Mouse (Mus musculus): ENCODE measurements around the gene Zup1. TPM values are rescaled to one million over a fixed set of nuclear protein-coding genes. Genes with fewer than 3 reads are reported as not detected.
"Not testable (repeated sequence)": the region's sequence is repeated elsewhere in the genome, so short reads cannot be mapped to it uniquely, and the experiment has no call there.

The Zup1 gene
- total RNA-seq (2021): 1 to 10 TPM; 5.5 to 7.6 TPM

- peak; percentile 70 for DNase-seq (ENCODE audit: low spot score)
- intact Hi-C loops (cut with DNase I): loop anchor here (2.0 kb wide), 1 partner anchor 68 kb away; the partner anchor contains the start of gene Rwdd1
These were observed at the start of gene Zup1 for GRCm38 (mm10) chr10:33950803-33951583. Zup1 (minus strand) TSS chr10:33951269.

GRCm38 (mm10) chr10:33998397-33998796, 47.3 kb upstream of the Zup1 start:
- intact Hi-C loops (cut with DNase I): no loop called here

GRCm38 (mm10) chr10:33996686-33997085, 45.6 kb upstream of the Zup1 start:
- intact Hi-C loops (cut with DNase I): not testable (repeated sequence)

More at GRCm38 (mm10) chr10:33998397-33998796, 47.3 kb upstream of the Zup1 start:
- DNase-seq (ENCODE audit: low spot score): no peak

GRCm38 (mm10) chr10:33986771-33987170, 35.7 kb upstream of the Zup1 start:
- DNase-seq (ENCODE audit: low spot score): no peak
- intact Hi-C loops (cut with DNase I): loop anchor here (5.0 kb wide), 2 partner anchors 106 to 341 kb away; no protein-coding TSS in a partner anchor

More at GRCm38 (mm10) chr10:33996686-33997085, 45.6 kb upstream of the Zup1 start:
- not testable (repeated sequence) for DNase-seq (ENCODE audit: low spot score)

DNA sequence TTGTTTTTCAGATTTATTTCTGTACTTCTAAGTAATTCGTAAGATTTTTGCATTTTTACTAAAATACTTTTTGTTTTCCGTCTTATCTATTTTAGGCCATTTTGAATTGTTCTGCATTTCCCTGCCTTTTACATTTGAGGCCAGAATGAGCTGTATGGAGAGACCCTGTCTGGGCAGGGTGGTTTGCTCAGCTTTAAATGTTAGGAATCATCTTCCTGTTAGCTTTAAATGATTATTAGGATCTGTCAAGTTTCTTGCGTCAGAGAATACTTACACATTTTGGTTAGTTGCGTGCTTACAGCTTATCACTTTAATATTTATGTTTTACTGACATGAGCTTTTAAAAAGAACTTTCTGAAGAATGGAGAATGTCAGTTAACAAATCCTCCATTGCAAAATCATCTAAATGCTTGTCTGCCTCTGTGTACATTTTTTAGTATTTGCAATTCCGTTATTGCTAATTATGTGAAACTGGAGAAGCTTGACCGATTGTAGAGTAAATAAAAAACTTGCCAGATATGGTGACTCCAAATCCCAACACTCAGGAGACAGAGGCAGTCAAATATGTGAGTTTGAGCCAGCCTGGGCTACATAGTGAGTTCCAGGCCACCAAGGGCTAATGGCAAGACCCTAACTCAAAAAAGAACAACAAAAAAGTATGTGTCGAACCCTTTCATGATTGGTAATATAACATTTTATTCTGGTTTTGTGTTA, 23.9 kb upstream of the Zup1 start:
- no peak for DNase-seq (ENCODE audit: low spot score)
- intact Hi-C loops (cut with DNase I): no loop called here

GRCm38 (mm10) chr10:33952509-33952908, 1.4 kb upstream of the Zup1 start:
- intact Hi-C loops (cut with DNase I): no loop called here

DNA sequence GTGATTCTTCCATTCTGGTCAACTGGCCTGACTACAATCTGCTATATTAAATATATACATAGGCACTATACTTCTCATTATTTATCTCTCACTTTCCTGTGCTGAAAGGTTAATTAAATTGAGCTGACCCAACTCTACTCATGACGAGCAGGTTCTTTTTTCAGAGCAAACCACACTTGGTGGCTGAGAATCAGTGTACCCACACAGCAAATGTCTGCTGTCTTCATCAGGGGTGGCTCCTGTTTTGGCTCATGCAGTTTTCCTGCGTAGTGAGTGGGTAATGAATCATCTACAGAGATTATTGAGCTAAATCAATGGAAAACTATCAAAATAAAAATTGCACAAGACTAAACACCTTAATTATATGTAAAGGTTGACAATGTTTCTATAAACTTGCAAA, 4.7 kb downstream of the Zup1 start:
- intact Hi-C loops (cut with DNase I): no loop called here
- no peak for DNase-seq (ENCODE audit: low spot score)

More at GRCm38 (mm10) chr10:33952509-33952908, 1.4 kb upstream of the Zup1 start:
- no peak for DNase-seq (ENCODE audit: low spot score)

GRCm38 (mm10) chr10:33945390-33945789, 5.7 kb downstream of the Zup1 start:
- no peak for DNase-seq (ENCODE audit: low spot score)
- intact Hi-C loops (cut with DNase I): no loop called here

- intact Hi-C loops (cut with DNase I): no loop called here
- no peak for DNase-seq (ENCODE audit: low spot score)
These were observed 10.4 kb downstream of the Zup1 start for GRCm38 (mm10) chr10:33940702-33941101.

DNA sequence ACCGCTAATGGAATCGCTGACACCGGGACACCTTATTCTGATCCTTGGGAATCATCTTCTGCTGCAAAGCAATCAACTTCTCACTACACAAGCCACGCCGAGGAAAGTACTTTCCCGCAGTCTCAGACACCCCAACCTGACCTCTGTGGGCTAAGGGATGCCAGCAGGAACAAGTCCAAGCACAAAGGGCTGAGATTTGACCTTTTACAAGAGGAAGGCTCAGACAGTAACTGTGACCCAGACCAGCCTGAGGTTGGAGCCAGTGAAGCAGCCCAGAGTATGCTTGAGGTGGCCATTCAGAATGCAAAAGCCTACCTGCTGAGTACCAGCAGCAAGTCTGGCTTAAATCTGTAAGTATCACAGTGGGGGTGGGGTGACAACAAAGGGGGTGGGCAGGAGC, 45.6 kb downstream of the Zup1 start:
- intact Hi-C loops (cut with DNase I): no loop called here

DNA sequence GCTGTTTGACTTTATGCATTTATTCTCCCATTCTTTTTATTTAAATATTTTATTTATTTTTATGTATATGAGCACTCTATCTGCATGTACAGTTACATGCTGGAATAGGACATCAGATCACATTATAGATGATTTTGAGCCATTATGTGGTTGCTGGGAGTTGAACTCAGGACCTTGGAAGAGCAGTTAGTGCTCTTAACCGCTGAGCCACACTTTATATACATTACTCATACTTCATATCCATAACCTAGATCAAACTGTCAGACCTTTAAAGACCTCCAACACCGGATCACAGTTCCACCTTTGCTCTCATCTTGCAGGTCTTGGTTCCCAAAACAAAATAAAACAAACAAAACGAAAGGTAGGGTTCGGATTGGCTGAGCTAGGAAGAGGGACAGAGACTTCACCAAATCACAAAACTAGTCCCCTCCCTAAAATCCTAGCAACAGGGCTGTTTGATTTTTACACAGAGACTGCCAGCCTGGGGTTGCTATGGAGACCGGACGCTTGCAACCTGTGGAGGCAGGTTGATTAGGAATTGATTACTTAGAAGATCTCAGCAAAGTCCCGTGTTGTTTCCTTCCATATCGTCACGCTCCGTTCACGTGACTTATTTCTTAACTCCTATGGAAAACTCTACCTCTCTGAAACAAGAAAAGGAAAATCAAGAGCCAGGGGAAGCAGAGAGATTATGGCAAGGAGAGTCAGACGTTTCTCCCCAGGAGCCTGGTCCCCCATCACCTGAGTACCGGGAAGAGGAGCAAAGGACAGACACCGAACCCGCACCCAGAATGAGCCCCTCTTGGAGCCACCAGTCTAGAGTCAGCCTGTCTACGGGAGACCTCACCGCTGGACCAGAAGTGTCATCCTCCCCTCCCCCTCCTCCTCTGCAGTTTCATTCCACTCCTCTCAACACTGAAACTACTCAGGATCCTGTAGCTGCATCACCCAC, 46.3 kb downstream of the Zup1 start, which contains the start of gene Rsph4a:
Rsph4a (plus strand) TSS at position 582 of the 952 bp plus-strand sequence.
- no peak for DNase-seq (ENCODE audit: low spot score)
- intact Hi-C loops (cut with DNase I): no loop called here

More for the DNA sequence above, 45.6 kb downstream of the Zup1 start:
- DNase-seq (ENCODE audit: low spot score): no peak

DNA sequence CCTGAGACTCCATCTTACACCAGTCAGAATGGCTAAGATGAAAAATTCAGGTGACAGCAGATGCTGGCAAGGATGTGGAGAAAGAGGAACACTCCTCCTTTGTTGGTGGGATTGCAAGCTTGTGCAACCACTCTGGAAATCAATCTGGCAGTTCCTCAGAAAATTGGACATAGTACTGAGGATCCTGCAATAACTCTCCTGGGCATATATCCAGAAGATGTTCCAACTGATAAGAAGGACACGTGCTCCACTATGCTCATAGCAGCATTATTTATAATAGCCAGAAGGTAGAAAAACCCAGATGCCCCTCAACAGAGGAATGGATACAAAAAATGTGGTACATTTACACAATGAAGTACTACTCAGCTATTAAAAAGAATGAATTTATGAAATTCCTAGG, 49.5 kb downstream of the Zup1 start:
- DNase-seq (ENCODE audit: low spot score); intact Hi-C loops (cut with DNase I): not testable (repeated sequence)

- intact Hi-C loops (cut with DNase I); DNase-seq (ENCODE audit: low spot score): not testable (repeated sequence)
These were observed 68.7 kb downstream of the Zup1 start for GRCm38 (mm10) chr10:33882411-33882810.

GRCm38 (mm10) chr10:33872672-33873398, 78.2 kb downstream of the Zup1 start:
- intact Hi-C loops (cut with DNase I): no loop called here
- DNase-seq (ENCODE audit: low spot score): no peak

DNA sequence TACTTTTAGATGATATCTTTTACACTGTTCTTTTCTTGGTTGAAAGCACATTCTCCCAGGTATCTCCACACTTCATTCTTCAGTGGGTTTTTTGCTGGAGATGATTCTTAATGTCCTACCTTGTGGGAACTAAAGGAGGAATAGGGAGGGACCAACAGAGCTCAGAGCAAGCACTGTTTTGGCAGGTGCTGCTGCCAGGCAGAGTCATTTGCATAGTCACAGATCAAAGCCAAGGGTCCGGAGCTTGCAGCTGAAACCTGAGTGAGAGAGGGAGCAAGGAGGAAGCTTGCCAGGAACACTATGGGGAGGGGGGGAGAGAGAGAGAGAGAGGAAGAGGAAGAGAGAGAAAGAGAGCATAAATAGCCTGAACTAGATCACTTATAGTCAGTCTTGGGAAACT, 80.6 kb downstream of the Zup1 start:
- intact Hi-C loops (cut with DNase I): no loop called here
- no peak for DNase-seq (ENCODE audit: low spot score)
